Mouse (Mus musculus) myocyte (in vitro differentiated cells): ENCODE results near the gene Gm17660. TPM values are rescaled to one million over a fixed set of nuclear protein-coding genes. Genes with fewer than 3 reads are reported as not detected.
A peak's percentile ranks its signal among the peaks of the same experiment; 100 is the strongest.

Source experiments
- H3K27me3 ChIP-seq: one replicate; pipeline ENCODE4 v1.6.1; 2011; ENCODE audit not compliant: control insufficient read depth, insufficient read depth, insufficient read length
- H3K36me3 ChIP-seq: one replicate; pipeline ENCODE4 v1.6.1; 2011; ENCODE audit not compliant: control insufficient read depth, insufficient read depth
- H3K4me2 ChIP-seq: one replicate; pipeline ENCODE4 v1.6.1; 2011; ENCODE audit warnings: low read depth, control low read depth
- H3K4me3 ChIP-seq: one replicate; pipeline ENCODE4 v1.5.1; 2011; ENCODE audit warnings: mild to moderate bottlenecking, control low read depth, moderate library complexity
- H3K79me2 ChIP-seq: one replicate; pipeline ENCODE4 v1.6.1; 2011; ENCODE audit not compliant: control insufficient read depth, insufficient read depth
- H3ac ChIP-seq: one replicate; pipeline ENCODE4 v1.6.1; 2011; ENCODE audit not compliant: control insufficient read depth, insufficient read length
- CEBPB ChIP-seq: IDR thresholded peaks from 2 replicates; pipeline ENCODE4 v1.6.1; 2011; ENCODE audit warnings: mild to moderate bottlenecking, moderate library complexity; ENCODE audit not compliant: poor library complexity, insufficient read depth, severe bottlenecking
- E2F4 ChIP-seq: IDR thresholded peaks from one replicate; pipeline ENCODE4 v1.6.1; 2011; ENCODE audit warnings: mild to moderate bottlenecking, control low read depth, moderate library complexity; ENCODE audit not compliant: insufficient read depth
- MAX ChIP-seq: IDR thresholded peaks from one replicate; pipeline ENCODE4 v1.6.1; 2011; ENCODE audit warnings: low read depth, mild to moderate bottlenecking, control low read depth
- MYOD1 ChIP-seq, 3 experiments: IDR thresholded peaks; one replicate each; pipeline ENCODE4 v1.6.1; 2011; ENCODE audit warnings: control low read depth in 2 of 3, low read depth in 2 of 3, mild to moderate bottlenecking in 2 of 3, moderate library complexity in 1 of 3; ENCODE audit not compliant: insufficient read length in 2 of 3, control insufficient read depth in 1 of 3
- MYOG ChIP-seq, 3 experiments: IDR thresholded peaks; one replicate each; pipeline ENCODE4 v1.6.1; 2011; ENCODE audit warnings: control low read depth in 2 of 3, low read depth in 2 of 3, mild to moderate bottlenecking in 2 of 3; ENCODE audit not compliant: insufficient read length in 2 of 3, control insufficient read depth in 1 of 3, insufficient read depth in 1 of 3
- POLR2A ChIP-seq: IDR thresholded peaks from one replicate; pipeline ENCODE4 v1.6.1; 2011; ENCODE audit warnings: low read depth, mild to moderate bottlenecking, control low read depth, moderate library complexity; ENCODE audit not compliant: insufficient read length
- POLR2AphosphoS2 ChIP-seq: IDR thresholded peaks from one replicate; pipeline ENCODE4 v1.6.1; 2011; ENCODE audit warnings: low read depth, control low read depth; ENCODE audit not compliant: insufficient read length
- REST ChIP-seq: IDR thresholded peaks from one replicate; pipeline ENCODE4 v1.6.1; 2011; ENCODE audit warnings: mild to moderate bottlenecking, control low read depth, moderate library complexity; ENCODE audit not compliant: insufficient read depth, insufficient read length
- SRF ChIP-seq: IDR thresholded peaks from one replicate; pipeline ENCODE4 v1.6.1; 2011; ENCODE audit warnings: low read depth; ENCODE audit not compliant: control insufficient read depth, insufficient read length
- TCF12 ChIP-seq: IDR thresholded peaks from one replicate; pipeline ENCODE4 v1.6.1; 2011; ENCODE audit warnings: mild to moderate bottlenecking, control low read depth; ENCODE audit not compliant: poor library complexity, insufficient read depth, severe bottlenecking
- TCF3 ChIP-seq: IDR thresholded peaks from one replicate; pipeline ENCODE4 v1.6.1; 2011; ENCODE audit warnings: low read depth, control low read depth; ENCODE audit not compliant: insufficient read length
- USF1 ChIP-seq: IDR thresholded peaks from one replicate; pipeline ENCODE4 v1.6.1; 2011; ENCODE audit warnings: low read depth, mild to moderate bottlenecking, control low read depth, moderate library complexity
- polyA plus RNA-seq: library from polyadenylated mRNA; unstranded; fragments of >200 nt; fragmentation: generic; extraction: Trizol; gene quantifications from one replicate; pipeline ENCODE4 v1.2.1, GENCODE M21; 2012; ENCODE audit warnings: missing spikeins

Gene Gm17660
- polyA plus RNA-seq, 1 experiment = not detected

- H3K27me3 ChIP-seq = no peaks in the 10 kb centered on the region
- H3K4me2 ChIP-seq = peak overlapping the region; percentile 73
- no peaks in the 10 kb centered on the region for H3K79me2 ChIP-seq
- TF ChIP-seq POLR2A (no peak), SRF (no peak), CEBPB (no peak), TCF3 (no peak), E2F4 (no peak), POLR2AphosphoS2 (no peak)
- H3K4me3 ChIP-seq = no peak overlapping the region
- H3ac ChIP-seq = no peak overlapping the region
- H3K36me3 ChIP-seq = peaks cover 29% of the 10 kb centered on the region
Measured at GRCm38 (mm10) chr5:104055816-104056215, 21.6 kb downstream of the Gm17660 start.

GRCm38 (mm10) chr5:104054938-104055337, 22.5 kb downstream of the Gm17660 start:
- Histone ChIP-seq H3K27me3 (no peaks in the 10 kb centered on the region), H3K79me2 (peaks cover 7% of the 10 kb centered on the region), H3K4me3 (no peak overlapping the region), H3ac (no peak overlapping the region), H3K36me3 (peaks cover 29% of the 10 kb centered on the region), H3K4me2 (no peak overlapping the region)
- TF ChIP-seq USF1 (no peak), TCF3 (no peak), POLR2AphosphoS2 (no peak), TCF12 (no peak), REST (no peak), MYOD1 (IDR thresholded peaks at IDR 0.05; ENCODE audit: control insufficient read depth in 1 of 3, insufficient read length in 2 of 3, low read depth in 2 of 3) (no peak), SRF (no peak), POLR2A (no peak), MAX (no peak), E2F4 (no peak)

GRCm38 (mm10) chr5:104052956-104053355, 24.5 kb downstream of the Gm17660 start:
- no peak overlapping the region for H3K4me2 ChIP-seq
- peaks cover 22% of the 10 kb centered on the region for H3K36me3 ChIP-seq
- TF ChIP-seq REST (no peak), MYOG (IDR thresholded peaks at IDR 0.05; ENCODE audit: control insufficient read depth in 1 of 3, insufficient read depth in 1 of 3, insufficient read length in 2 of 3, low read depth in 2 of 3) (no peak), SRF (no peak), CEBPB (no peak), USF1 (no peak), TCF12 (no peak), MYOD1 (IDR thresholded peaks at IDR 0.05; ENCODE audit: control insufficient read depth in 1 of 3, insufficient read length in 2 of 3, low read depth in 2 of 3) (no peak), E2F4 (no peak), POLR2A (no peak), TCF3 (no peak), MAX (no peak), POLR2AphosphoS2 (no peak)
- H3ac ChIP-seq = no peak overlapping the region
- H3K4me3 ChIP-seq = no peak overlapping the region
- H3K27me3 ChIP-seq = no peaks in the 10 kb centered on the region
- peaks cover 11% of the 10 kb centered on the region for H3K79me2 ChIP-seq

GRCm38 (mm10) chr5:104048139-104048538, 29.3 kb downstream of the Gm17660 start:
- no peak for TF ChIP-seq TCF3
- TF ChIP-seq POLR2AphosphoS2 = no peak
- no peak for TF ChIP-seq CEBPB
- no peak for TF ChIP-seq POLR2A
- no peak for TF ChIP-seq SRF
- TF ChIP-seq MYOG (IDR thresholded peaks at IDR 0.05; ENCODE audit: control insufficient read depth in 1 of 3, insufficient read depth in 1 of 3, insufficient read length in 2 of 3, low read depth in 2 of 3) = no peak
- no peak for TF ChIP-seq MYOD1 (IDR thresholded peaks at IDR 0.05; ENCODE audit: control insufficient read depth in 1 of 3, insufficient read length in 2 of 3, low read depth in 2 of 3)
- no peak for TF ChIP-seq MAX
- no peak for TF ChIP-seq TCF12
- no peak for TF ChIP-seq REST
- no peak for TF ChIP-seq E2F4
- TF ChIP-seq USF1 = no peak
- Histone ChIP-seq H3K36me3 (peaks cover 11% of the 10 kb centered on the region), H3K4me3 (peak overlapping the region; percentile 67), H3ac (no peak overlapping the region), H3K27me3 (no peaks in the 10 kb centered on the region), H3K4me2 (peak overlapping the region; percentile 95), H3K79me2 (peaks cover 20% of the 10 kb centered on the region)
